Mouse (Mus musculus) ZHBTc4 (cell line): ENCODE measurements around the gene Taf8.

Experiments used
- DNase-seq: peaks from one replicate; pipeline ENCODE4 v3.0.0-alpha.2; 2011; ENCODE audit warnings: low read depth, low spot score

The Taf8 gene

GRCm38 (mm10) chr17:47518205-47518604 lies 16.1 kb upstream of the Taf8 start:
- DNase-seq: no peak

- peak; percentile 81 for DNase-seq
Measured at GRCm38 (mm10) chr17:47516232-47516631, 14.1 kb upstream of the Taf8 start.

- DNase-seq: no peak
Measured at GRCm38 (mm10) chr17:47515180-47515844, 13.2 kb upstream of the Taf8 start.

DNA sequence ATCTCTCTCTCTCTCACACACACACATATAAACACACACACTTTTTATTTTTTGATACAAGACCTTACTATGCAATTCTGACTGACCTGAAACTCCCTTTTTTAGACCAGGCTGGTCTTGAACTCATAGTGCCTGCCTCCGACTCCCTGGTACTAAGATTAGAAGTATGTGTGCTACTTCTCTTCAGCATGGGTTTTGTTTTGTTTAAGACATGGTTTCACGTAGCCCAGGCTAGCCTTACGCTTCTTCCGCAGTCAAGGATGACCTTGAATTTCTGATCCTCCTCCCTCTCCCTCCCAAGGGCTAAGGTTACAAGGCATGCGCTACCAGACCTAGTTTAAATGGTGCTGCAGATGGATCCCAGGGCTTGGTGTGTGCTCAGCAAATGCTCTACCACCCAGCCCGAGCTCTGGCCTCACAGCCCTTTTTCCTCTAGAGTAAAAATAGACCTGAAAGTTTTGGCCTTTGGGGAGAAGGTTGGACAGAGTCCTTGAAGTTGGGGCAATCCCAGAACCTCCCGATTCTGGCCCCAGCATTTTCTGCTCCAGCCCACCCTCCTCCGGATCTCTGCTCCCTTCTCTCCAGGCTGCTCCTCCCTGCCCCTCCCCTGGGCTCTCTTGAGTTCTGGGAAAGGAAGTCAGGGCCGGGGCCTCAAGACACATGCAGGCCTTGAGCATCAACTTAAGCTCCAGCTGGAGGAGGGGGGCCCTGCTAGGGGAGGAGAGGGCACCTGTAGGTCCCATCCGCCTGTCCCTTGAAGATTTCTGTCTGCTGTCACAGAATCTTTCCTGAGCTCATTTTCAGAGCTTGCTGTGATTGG lies 11.1 kb upstream of the Taf8 start:
- DNase-seq: peak; percentile 64

DNA sequence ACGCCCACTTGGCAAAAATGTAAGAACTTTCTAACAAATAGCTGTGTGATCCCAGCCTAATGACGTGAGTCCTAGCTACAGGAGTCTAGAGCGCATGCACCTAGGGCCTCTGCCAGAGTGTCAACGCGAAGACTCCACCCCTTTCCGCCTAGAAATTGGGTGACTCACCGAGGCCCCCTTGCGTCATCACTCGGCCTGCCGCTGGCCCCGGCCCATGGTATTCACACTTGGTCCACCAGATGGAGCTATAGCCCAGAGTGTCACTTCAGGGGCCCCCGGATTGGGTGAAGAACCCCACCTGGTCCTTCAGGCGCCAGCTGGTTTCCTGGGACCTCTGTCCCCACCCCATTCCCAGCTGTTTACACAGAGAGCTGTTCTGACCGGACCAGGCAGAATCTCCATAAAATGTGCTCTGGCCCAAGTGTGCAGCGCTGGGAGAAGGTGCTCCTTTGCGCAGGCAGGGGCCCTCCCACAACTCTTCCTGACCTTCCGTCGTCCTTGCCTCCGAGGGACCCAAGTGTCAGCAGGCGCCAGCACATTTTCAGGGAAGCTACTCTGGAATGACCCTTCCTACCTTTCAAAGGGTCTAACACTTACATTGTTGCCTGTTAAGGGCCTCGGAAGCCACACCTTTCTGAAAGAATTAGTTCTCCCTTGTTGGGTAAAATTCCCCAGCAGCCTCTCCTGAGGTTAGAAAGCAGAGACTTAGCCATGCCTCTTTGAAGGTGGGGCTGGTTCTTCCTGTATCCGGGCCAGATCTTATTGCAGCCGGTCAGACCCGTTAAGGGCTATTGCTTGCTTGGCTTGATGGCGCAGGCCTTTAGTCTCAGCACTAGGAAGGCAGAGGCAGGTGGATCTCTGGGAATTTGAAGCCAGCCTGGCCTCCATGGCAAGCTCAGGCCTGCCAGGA lies 9.3 kb upstream of the Taf8 start:
- peak; percentile 99 for DNase-seq

DNA sequence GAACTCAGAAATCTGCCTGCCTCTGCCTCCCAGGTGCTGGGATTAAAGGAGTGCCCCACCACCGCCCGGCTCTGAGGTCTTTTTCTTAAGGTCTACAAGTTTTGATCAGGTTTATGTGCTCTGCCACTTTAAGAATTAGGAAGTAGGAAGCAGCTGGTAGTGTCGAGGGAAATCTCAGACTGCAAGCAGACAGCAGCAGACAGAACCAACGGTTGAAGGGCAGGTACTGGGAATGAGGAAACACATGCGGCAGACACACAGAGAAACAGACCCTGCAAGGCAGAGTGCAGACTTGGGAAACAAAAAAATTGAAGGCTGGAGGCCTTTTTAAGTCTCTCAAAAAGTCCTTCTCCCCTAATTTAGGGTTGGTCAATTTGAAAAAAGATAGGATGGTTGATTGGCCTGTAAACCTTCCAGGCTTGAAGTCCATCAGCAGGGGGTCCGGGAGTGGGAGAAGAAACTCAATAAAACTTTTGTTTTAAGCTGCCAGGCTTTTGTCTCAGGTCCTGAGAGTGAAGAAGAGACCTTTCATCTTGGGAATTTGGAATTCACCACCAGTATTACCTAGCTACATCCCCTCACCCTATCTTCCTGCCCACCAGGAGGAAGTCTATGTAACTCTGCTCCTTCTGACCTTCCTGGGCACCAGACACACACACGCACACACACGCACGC lies 7.1 kb upstream of the Taf8 start:
- DNase-seq: peak; percentile 83

DNA sequence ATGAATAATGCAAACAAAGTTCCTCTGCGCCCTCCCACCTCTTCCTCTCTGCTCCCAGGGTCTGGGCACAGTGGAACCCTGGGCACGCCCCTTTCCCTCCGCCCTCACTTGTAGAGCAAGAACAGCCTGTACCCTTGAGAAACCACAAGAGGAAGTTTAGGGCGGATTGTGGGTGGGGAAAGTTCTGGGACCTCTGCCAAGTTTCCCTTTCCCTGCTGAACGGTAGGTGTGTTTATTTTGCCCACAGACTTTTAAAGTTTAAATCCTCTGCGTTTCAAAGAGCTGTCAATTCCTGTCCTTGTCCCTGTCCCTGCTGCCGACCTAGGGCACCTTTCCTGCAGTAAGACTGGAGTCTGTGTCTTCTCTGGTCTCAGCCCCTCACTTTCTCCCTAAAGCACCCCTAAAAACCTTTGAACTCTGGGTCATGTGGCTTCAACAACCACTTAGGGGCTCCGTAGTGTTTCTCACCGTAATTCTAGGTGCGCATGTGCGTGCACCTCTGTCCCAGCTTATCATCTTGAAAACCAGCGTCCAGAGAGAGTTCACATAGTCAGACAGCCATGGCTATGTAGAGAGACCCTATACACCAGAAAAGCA lies 6.0 kb upstream of the Taf8 start:
- DNase-seq: peak; percentile 94

DNA sequence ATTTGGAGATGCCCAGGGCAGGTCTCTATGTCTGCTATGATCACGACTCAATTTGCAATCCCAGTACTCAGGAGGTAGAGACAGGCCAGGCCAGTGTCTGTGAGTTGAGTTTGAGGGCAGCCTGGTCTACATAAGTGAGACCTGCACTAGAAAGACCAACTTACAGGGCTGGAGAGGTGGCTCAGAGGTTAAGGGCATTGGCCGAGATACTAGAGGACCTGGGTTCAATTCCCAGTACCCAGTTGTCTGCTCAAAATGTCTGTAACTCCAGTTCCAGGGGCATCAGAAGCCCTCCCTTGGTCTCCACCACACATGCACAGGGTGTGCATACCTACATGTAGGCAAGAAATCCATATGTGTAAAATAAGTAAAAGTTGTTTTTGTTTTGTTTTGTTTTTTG lies 5.4 kb upstream of the Taf8 start:
- DNase-seq: no peak

GRCm38 (mm10) chr17:47506697-47507096 lies 4.6 kb upstream of the Taf8 start:
- DNase-seq: no peak

DNA sequence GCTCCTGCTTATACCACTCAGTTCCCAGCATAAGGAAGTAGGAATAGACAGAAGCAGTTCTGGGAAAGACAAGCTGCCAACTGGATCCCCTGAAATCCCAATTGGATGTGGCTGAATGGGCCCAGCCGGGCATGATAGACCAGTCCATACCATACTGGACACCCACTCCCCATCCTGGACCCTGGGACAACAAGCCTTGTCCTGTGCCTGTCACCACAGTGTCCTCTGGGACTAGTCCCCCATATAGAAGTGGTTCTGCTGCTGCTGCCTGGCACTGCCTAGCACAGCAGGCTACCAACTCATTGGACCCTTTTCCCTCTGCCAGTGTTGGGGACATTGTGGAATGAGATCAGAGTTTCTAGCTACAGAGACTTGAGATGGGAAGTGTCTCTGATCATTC lies 4.0 kb upstream of the Taf8 start:
- DNase-seq: no peak

DNA sequence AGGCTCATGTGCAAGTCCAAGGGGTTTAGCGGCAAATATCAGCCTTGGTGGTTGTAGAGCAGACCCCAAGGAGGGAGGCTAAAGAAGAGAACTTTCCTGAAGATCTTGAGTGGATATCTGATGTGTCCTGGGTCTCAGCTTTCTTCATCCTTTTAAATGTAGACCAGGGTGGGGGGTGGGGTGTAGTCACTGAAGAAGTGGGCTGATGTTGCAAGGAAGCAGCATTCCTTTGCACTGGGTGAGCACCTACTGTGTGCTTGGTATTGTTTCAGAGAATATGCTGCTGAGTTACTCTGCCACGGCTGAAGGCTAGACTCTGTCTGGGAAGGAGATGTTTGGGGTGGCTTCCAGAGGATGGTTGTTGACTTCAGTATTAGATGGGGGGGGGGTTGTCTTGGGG lies 3.5 kb upstream of the Taf8 start:
- no peak for DNase-seq

GRCm38 (mm10) chr17:47504941-47505346 lies 2.9 kb upstream of the Taf8 start, which contains the start of gene Ccnd3:
Gene Ccnd3, plus strand, starts transcription at chr17:47505051.
- DNase-seq: peak; percentile 55

DNA sequence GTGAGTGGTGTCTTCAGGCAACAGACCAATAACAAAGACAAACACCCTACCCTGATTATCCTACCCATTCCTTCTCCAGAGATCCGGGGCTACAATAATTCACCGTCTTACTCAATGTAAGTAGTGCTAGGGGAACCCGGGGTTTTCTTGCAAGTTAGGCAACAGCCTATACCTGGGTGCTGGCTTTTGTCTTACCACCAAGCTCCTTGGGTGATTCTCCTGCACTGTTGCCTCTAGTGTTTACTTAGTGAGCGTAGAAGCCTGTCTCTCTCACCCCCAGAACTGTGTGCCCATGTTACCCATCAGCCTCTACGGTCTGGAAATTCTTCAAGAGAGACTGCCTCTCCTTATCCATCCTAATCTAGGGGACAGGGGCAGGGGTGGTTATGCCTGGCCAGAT lies 2.1 kb upstream of the Taf8 start:
- no peak for DNase-seq

DNA sequence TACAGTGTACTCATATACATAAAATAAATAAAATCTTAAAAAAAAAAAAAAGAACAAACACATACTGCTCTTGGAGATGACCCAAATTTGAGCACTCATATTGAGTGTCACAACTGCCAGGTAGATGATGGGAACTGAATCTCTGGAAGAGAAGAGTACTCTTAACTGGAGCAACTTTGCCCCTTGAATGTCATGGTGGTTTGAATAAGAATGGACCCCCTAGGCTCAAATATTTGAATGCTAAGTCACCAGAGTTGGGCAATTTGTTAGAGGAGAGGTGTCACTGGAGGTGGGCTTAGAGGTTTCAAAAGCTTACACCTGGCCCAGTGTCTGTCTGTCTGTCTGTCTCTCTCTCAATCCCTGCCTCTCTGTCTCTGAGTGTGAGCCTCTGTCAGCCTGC lies 1.6 kb upstream of the Taf8 start:
- peak; percentile 75 for DNase-seq

DNA sequence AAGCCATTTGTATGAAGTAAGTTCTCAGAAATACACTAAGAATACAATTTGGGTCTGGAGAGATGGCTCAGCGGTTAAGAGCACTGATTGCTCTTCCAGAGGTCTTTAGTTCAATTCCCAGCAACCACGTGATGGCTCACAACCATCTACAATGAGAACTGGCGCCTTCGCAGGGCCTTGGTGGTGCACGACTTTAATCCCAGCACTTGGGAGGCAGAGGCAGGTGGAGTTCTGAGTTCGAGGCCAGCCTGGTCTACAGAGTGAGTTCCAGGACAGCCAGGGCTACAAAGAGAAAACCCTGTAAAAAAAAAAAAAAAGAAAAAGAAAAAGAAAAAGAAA lies 584 bp upstream of the Taf8 start:
- DNase-seq: peak; percentile 81

- no peak for DNase-seq
Measured at GRCm38 (mm10) chr17:47501531-47501930, 561 bp downstream of the Taf8 start.

- no peak for DNase-seq
Measured at GRCm38 (mm10) chr17:47494132-47494531, 8.0 kb downstream of the Taf8 start.

- DNase-seq: peak; percentile 56
Measured at GRCm38 (mm10) chr17:47493653-47494052, 8.4 kb downstream of the Taf8 start.

- DNase-seq: peak; percentile 73
Measured at GRCm38 (mm10) chr17:47492731-47493130, 9.4 kb downstream of the Taf8 start.

- no peak for DNase-seq
Measured at GRCm38 (mm10) chr17:47490791-47491190, 11.3 kb downstream of the Taf8 start.

DNA sequence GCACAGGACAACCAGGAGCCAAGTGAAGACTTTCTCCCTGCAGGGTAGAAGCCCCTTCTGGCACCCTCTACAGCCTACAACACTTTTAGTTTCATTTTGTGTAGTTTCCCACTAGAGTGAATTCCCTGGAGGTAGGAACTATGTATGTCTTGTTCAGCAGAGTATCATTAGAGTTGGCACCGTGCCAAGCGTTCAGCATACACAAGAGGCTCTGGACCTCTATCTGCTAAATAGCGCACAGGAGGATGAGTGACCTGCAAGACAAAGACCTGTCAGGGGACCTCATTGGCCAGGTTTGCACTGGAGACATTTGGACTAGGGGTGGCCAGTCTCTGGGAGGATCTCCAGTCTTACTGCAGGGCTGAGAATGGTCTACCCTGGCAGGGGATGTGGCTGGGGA lies 16.3 kb downstream of the Taf8 start:
- no peak for DNase-seq
